Mouse (Mus musculus) urinary bladder, postnatal 36 days (tissue): ENCODE data around the gene Xrcc6.
A peak's percentile ranks its signal among the peaks of the same experiment; 100 is the strongest.

ENCODE experiments used
- DNase-seq, 2 experiments: peaks; one replicate each; pipeline ENCODE4 v3.0.0; 2022; ENCODE audit warnings: low spot score in 2 of 2, mixed read lengths in 1 of 2

Gene Xrcc6

GRCm38 (mm10) chr15:82019288-82019687, 31.7 kb downstream of the Xrcc6 start:
- DNase-seq = no peak

- no peak for DNase-seq
Observed at GRCm38 (mm10) chr15:82022535-82023088, 35.0 kb downstream of the Xrcc6 start.

- no peak for DNase-seq
Observed at GRCm38 (mm10) chr15:82023965-82024635, 36.5 kb downstream of the Xrcc6 start.

- DNase-seq = no peak
Observed at GRCm38 (mm10) chr15:82027276-82027675, 39.6 kb downstream of the Xrcc6 start.

GRCm38 (mm10) chr15:82027726-82028125, 40.1 kb downstream of the Xrcc6 start:
- no peak for DNase-seq

- no peak for DNase-seq
Observed at GRCm38 (mm10) chr15:82032386-82032785, 44.8 kb downstream of the Xrcc6 start.

- DNase-seq = no peak
Observed at GRCm38 (mm10) chr15:82033762-82034161, 46.1 kb downstream of the Xrcc6 start, which contains the start of gene Desi1. Gene Desi1 (minus strand): TSS chr15:82033862.

- no peak for DNase-seq
Observed at GRCm38 (mm10) chr15:82035904-82036689, 48.5 kb downstream of the Xrcc6 start.

GRCm38 (mm10) chr15:82040650-82041049, 53.0 kb downstream of the Xrcc6 start:
- no peak for DNase-seq

- no peak for DNase-seq
Observed at GRCm38 (mm10) chr15:82044166-82044784, 56.6 kb downstream of the Xrcc6 start.

- no peak for DNase-seq
Observed at GRCm38 (mm10) chr15:82046246-82046891, 58.7 kb downstream of the Xrcc6 start.

- DNase-seq = peak; percentile 90 to 92
Observed at GRCm38 (mm10) chr15:82047080-82047883, 59.6 kb downstream of the Xrcc6 start, which contains the start of gene Snu13. Gene Snu13 (minus strand): TSS chr15:82047598.

GRCm38 (mm10) chr15:82052544-82052943, 64.9 kb downstream of the Xrcc6 start:
- no peak for DNase-seq

- DNase-seq = no peak
Observed at GRCm38 (mm10) chr15:82058719-82059201, 71.1 kb downstream of the Xrcc6 start, which contains the start of gene 4930407I10Rik. Gene 4930407I10Rik (plus strand): TSS chr15:82059151.

- no peak for DNase-seq
Observed at GRCm38 (mm10) chr15:82063909-82064308, 76.3 kb downstream of the Xrcc6 start.

- peak; percentile 52 to 56 for DNase-seq
Observed at GRCm38 (mm10) chr15:82065511-82065910, 77.9 kb downstream of the Xrcc6 start.

GRCm38 (mm10) chr15:82069898-82070297, 82.3 kb downstream of the Xrcc6 start, which contains the start of gene Mei1:
Gene Mei1 (plus strand): TSS chr15:82069996.
- no peak for DNase-seq

GRCm38 (mm10) chr15:82071816-82072469, 84.3 kb downstream of the Xrcc6 start:
- DNase-seq = no peak

GRCm38 (mm10) chr15:82073490-82073889, 85.9 kb downstream of the Xrcc6 start:
- DNase-seq = no peak

- no peak for DNase-seq
Observed at GRCm38 (mm10) chr15:82079883-82080282, 92.2 kb downstream of the Xrcc6 start.
